In the genomic region with DNA sequence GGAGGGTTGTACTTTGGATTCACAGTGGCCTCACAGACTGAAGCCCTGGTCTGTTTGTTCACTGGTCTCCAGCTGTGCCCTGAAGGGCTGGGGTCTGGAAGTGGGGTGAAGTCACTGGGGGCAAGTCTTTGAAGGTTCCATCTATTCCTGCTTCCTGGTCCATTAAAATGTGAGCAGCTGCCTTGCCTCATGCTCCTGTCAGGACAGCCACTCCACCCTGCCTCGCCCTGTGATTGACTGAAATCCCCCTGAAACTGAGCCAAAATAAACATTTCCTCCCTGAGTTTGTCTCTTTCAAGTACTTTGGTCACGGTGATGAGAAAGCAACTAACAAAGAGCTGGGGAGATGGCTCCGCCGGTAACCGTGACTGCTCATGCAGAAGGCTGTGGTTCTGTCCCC, we compare ENCODE assay signal across 10 mouse cellular contexts. TPM values are rescaled to one million over a fixed set of nuclear protein-coding genes. Genes with fewer than 3 reads are reported as not detected.
DNase-seq lines count a peak whose midpoint lies in the region; TF ChIP-seq lines count a peak whose summit lies in the region.
"Had no signal": no experiment of that assay in that cellular context is flagged by ENCODE, and none has a peak within 500 bp of the region (broad histone marks: within the 10 kb centered on the region; RNA-seq: fewer than 3 reads in every experiment).

No protein-coding gene starts in this region.

- no peak; a peak in 1 of 6 replicates for TF ChIP-seq CTCF in MEL (IDR thresholded peaks at IDR 0.05 in 2 of 3, conservative IDR thresholded peaks at IDR 0.05 in 1 of 3; ENCODE audit: control insufficient read depth in 1 of 3, insufficient read depth in 1 of 3, low read depth in 2 of 3, low read length in 3 of 3, poor library complexity in 1 of 3, severe bottlenecking in 1 of 3)

- no peak for TF ChIP-seq POLR2A in MEL (IDR thresholded peaks at IDR 0.05; ENCODE audit: control insufficient read depth in 1 of 2, insufficient read depth in 1 of 2, low read depth in 1 of 2, low read length in 2 of 2, poor library complexity in 1 of 2)

- no peak overlapping the region for H3K4me3 ChIP-seq in MEL (ENCODE audit: control insufficient read depth in 1 of 2, insufficient read depth in 1 of 2, low read depth in 2 of 2, low read length in 2 of 2)
- H3K4me3 ChIP-seq: left cerebral cortex, adult 2 months had no signal

- H3K27me3 ChIP-seq in MEL (ENCODE audit: control insufficient read depth in 1 of 2, insufficient read depth in 2 of 2, low read length in 2 of 2), result no peaks in the 10 kb centered on the region

- H3K36me3 ChIP-seq in MEL (ENCODE audit: control insufficient read depth in 1 of 2, insufficient read depth in 2 of 2, low read length in 2 of 2), result peaks cover 0 to 9% of the 10 kb centered on the region in 2 experiments; a peak in 2 of 4 replicates

- TF ChIP-seq EP300 in MEL (IDR thresholded peaks at IDR 0.05; ENCODE audit: low read depth in 1 of 2, low read length in 2 of 2), result no peak

- DNase-seq in layer of hippocampus, adult 11-12 months (ENCODE audit: low spot score), result peak; percentile 25
- DNase-seq in layer of hippocampus, postnatal 25 days (ENCODE audit: extremely low spot score in 1 of 2, low spot score in 1 of 2), result no peak
- DNase-seq in MEL (ENCODE audit: low read depth, low spot score) (peak; percentile 49), adipocyte (ENCODE audit: low spot score) (peak; percentile 18)
- DNase-seq in large intestine, adult 2 months (ENCODE audit: low read depth, low spot score), result peak; percentile 91
- no peak for DNase-seq in thymus, postnatal 36 days
- DNase-seq in adrenal gland, postnatal 4 days (ENCODE audit: low spot score in 2 of 2), result no peak
- no peak for DNase-seq in gastrocnemius, postnatal 4 days (ENCODE audit: low spot score in 2 of 2)

- no peaks in the 10 kb centered on the region for H3K79me2 ChIP-seq in MEL (ENCODE audit: control insufficient read depth, insufficient read depth, low read length, poor library complexity)

- H3K27ac ChIP-seq in MEL (ENCODE audit: control insufficient read depth, low read depth, low read length), result no peak overlapping the region
- H3K27ac ChIP-seq: hindbrain, embryonic 14.5 days; left cerebral cortex, adult 2 months had no signal

- H3K9ac ChIP-seq in MEL (ENCODE audit: control insufficient read depth, low read depth, low read length, poor library complexity, severe bottlenecking), result no peak overlapping the region
- H3K9ac ChIP-seq: hindbrain, embryonic 14.5 days had no signal

- 8% methylated on average over 5 of the region's 5 CpGs for WGBS in large intestine, adult 2 months

- no peak for TF ChIP-seq RAD21 in MEL (IDR thresholded peaks at IDR 0.05; ENCODE audit: low read depth, low read length)

- peaks cover 0 to 4% of the 10 kb centered on the region in 2 experiments; a peak in 1 of 4 replicates for H3K4me1 ChIP-seq in MEL (ENCODE audit: control insufficient read depth in 1 of 2, insufficient read depth in 2 of 2, low read length in 2 of 2)

- no peaks in the 10 kb centered on the region for H3K9me3 ChIP-seq in MEL (replicated peaks; ENCODE audit: insufficient read depth, low read length)

TF ChIP-seq in MEL, 35 proteins besides CTCF, POLR2A, EP300 and RAD21:
- no peak for TF ChIP-seq UBTF (IDR thresholded peaks at IDR 0.05; ENCODE audit: borderline replicate concordance, insufficient read depth, low read depth, low read length)

RNA-seq across cellular contexts. Expression of a gene that starts 27.3 kb away (rescaled TPM):
- total RNA-seq in layer of hippocampus, postnatal 25 days (2021), result 1 to 10 TPM; 2.7 to 3.4 TPM
- total RNA-seq in MEL (2012; rRNA removed), result 37.3 and 40.5 TPM in 2 replicates
- polyA plus RNA-seq in MEL (2012; ENCODE audit: insufficient read depth in 1 of 2, insufficient read length in 2 of 2, low read depth in 1 of 2, low replicate concordance in 2 of 2, missing spikeins in 1 of 2), result 10 to 100 TPM in 1 of 2 experiments, not detected in 1; 58.6 TPM
- 0.62 and 0.88 TPM in 2 replicates for polyA plus RNA-seq in large intestine, adult 2 months (2012; rRNA removed)
- 1 to 10 TPM; 2.7 to 4.0 TPM for total RNA-seq in adrenal gland, postnatal 4 days (2021)
- 10 to 100 TPM; 53.7 to 62.8 TPM for total RNA-seq in gastrocnemius, postnatal 4 days (2021)

RNA-seq across cellular contexts. Expression of a gene that starts 49.6 kb away (rescaled TPM):
- 10 to 100 TPM; 37.7 to 42.4 TPM for total RNA-seq in layer of hippocampus, postnatal 25 days (2021)
- 100 and 109 TPM in 2 replicates for total RNA-seq in MEL (2012; rRNA removed)
- polyA plus RNA-seq in MEL (2012; ENCODE audit: insufficient read depth in 1 of 2, insufficient read length in 2 of 2, low read depth in 1 of 2, low replicate concordance in 2 of 2, missing spikeins in 1 of 2), result 100 to 1,000 TPM; 118 to 129 TPM
- polyA plus RNA-seq in large intestine, adult 2 months (2012; rRNA removed), result 3.4 and 4.4 TPM in 2 replicates
- total RNA-seq in adrenal gland, postnatal 4 days (2021), result 10 to 100 TPM; 49.4 to 55.9 TPM
- total RNA-seq in gastrocnemius, postnatal 4 days (2021), result 10 to 100 TPM; 35.8 to 42.2 TPM

Comparison
In these comparisons a context has a peak if more than half of its experiments do, and no peak if none do; other contexts are left out.
1. DNase-seq: peak in layer of hippocampus, adult 11-12 months (single experiment), MEL (single experiment), adipocyte (single experiment) and large intestine, adult 2 months (single experiment); none in layer of hippocampus, postnatal 25 days (0 of 2), thymus, postnatal 36 days (0 of 2), adrenal gland, postnatal 4 days (0 of 2) and gastrocnemius, postnatal 4 days (0 of 2).